Mouse (Mus musculus) bone marrow, adult 2 months (tissue): ENCODE data around the gene Kctd5. TPM values are rescaled to one million over a fixed set of nuclear protein-coding genes. Genes with fewer than 3 reads are reported as not detected.

Source experiments
- H3K27ac ChIP-seq: fragments of 200-500 bp; 2 replicates; pipeline ENCODE4 v1.5.1; 2012; ENCODE audit warnings: low read depth, mild to moderate bottlenecking, control low read depth, inconsistent platforms, low read length; ENCODE audit not compliant: control insufficient read depth, poor library complexity, insufficient read depth
- H3K4me1 ChIP-seq: fragments of 200-500 bp; 2 replicates; pipeline ENCODE4 v1.6.1; 2011; ENCODE audit warnings: low read length; ENCODE audit not compliant: control insufficient read depth, insufficient read depth
- H3K4me3 ChIP-seq: fragments of 200-500 bp; replicated peaks from 2 replicates; pipeline ENCODE3; 2011; ENCODE audit warnings: mild to moderate bottlenecking, low read depth, low read length, control low read depth; ENCODE audit not compliant: control insufficient read depth
- CTCF ChIP-seq: fragments of 200-500 bp; IDR thresholded peaks from 2 replicates; pipeline ENCODE4 v1.5.1; 2011; ENCODE audit warnings: low read length, control low read depth; ENCODE audit not compliant: control insufficient read depth, insufficient read depth
- POLR2A ChIP-seq: fragments of 200-500 bp; IDR thresholded peaks from 2 replicates; pipeline ENCODE4 v1.6.1; 2011; ENCODE audit warnings: low read depth, mild to moderate bottlenecking, control low read depth, low read length, borderline replicate concordance; ENCODE audit not compliant: control insufficient read depth
- WGBS: fragments of 180-500 bp; shearing (Covaris S2); methylation state at CpG from one replicate; pipeline ENCODE4 v1.1.7; 2018; 5-methylcytosine and 5-hydroxymethylcytosine counted together
- polyA plus RNA-seq: library from polyadenylated mRNA; stranded (reverse); fragments of >200 nt; gene quantifications from 2 replicates; pipeline ENCODE4 v1.2.4, GENCODE M21; 2011; ENCODE audit warnings: low replicate concordance; ENCODE audit not compliant: missing spikeins, insufficient read depth, insufficient read length

The Kctd5 gene
- polyA plus RNA-seq, 1 experiment = 13.6 TPM

DNA sequence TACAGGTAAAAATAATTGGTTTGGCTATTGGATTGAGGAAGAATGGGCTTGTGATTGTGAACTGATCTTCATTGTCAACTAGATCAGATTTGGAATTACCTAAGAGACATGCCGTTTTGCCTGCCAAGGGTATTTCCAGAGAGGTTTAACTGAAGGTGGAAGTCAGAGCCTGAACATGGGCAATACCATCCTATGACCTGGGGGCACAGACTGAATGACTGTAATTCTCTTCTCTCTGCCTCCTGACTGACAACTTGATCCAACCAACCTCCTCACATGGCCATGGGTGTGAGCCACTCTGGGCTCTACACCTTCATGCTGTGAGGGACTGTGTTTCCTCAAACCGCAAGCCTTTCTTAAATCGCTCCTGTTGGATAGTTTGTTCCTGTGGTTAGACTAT, 68.2 kb downstream of the Kctd5 start:
- no peak overlapping the region for H3K4me3 ChIP-seq

DNA sequence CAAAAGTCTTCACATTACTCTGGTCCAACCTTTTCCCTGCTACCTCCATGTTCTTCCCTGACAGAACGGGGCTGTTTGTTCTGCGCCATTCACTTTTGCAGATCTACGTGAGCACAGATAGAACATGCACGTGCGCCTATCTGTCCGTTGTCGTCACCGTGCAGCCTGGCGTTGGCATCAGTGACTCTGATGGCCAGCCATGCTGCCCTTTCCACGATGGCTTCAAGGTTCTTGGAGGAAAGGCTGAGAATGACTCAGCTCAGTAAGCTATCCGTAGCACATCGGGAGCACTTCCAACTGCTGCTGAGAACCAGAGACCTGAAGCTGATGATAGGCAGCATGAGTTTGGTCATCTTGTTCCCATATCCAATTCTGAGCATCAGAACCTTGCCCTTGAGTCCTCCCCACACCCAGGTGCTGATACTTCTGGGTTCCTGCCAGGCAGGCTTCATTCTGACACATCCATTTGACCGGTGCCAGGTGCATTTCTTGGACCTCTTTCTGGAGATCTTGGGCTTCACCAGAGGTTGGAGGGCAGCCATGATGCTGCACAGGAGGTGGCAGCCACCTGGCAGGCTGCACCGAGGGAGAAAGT, 69.1 kb downstream of the Kctd5 start:
- 89% methylated on average over 14 of the region's 14 CpGs for WGBS
- Histone ChIP-seq H3K4me3 (no peak overlapping the region), H3K27ac (no peak overlapping the region), H3K4me1 (no peaks in the 10 kb centered on the region)
- no peak for TF ChIP-seq CTCF
- no peak for TF ChIP-seq POLR2A

More for the DNA sequence above, 68.2 kb downstream of the Kctd5 start:
- H3K4me1 ChIP-seq = no peaks in the 10 kb centered on the region
- no peak for TF ChIP-seq POLR2A
- no peak for TF ChIP-seq CTCF
- no peak overlapping the region for H3K27ac ChIP-seq
- WGBS = 91% methylated on average over 3 of the region's 3 CpGs

DNA sequence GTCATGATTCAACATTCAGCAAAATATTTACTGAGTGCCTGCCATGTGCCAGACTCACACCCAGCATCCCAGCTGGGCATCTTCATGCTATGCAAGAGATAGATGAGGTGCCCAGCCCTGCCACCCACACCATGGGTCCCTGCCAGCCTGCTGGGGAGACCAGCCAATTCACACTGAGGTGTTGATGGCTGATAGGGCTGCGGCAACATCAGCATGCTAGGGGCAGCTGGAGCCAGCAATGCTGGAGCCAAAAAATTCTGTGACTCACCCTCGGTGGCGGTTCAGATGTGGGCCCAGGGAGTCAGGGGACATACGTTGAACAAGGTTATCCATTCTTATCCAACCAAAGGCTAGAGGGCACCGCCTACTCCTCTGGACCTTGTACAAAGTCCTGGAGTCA, 72.9 kb downstream of the Kctd5 start:
- no peak for TF ChIP-seq POLR2A
- no peak for TF ChIP-seq CTCF
- no peak overlapping the region for H3K4me3 ChIP-seq
- H3K4me1 ChIP-seq = no peaks in the 10 kb centered on the region
- WGBS = 62% methylated on average over 5 of the region's 5 CpGs
- H3K27ac ChIP-seq = no peak overlapping the region

DNA sequence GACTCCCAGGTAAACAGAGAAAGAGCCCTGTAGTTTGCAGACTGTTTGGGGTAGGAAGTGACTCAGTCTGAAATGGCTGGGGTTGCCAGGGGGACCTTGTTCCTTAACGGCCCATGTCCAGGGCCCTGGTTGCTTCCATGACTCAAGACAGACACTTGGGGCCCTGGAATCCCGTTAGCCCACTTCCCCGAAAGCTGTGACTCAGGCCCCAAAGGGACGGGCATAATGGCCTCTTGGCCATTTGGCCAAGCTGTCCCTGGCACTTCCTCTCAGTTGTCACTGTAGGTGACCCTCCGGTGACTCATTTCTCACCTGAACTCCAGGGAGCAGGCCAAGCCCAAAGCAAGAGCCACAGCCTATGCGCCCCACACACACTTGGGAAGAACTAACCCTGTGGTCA, 74.9 kb downstream of the Kctd5 start:
- Histone ChIP-seq H3K4me3 (no peak overlapping the region), H3K4me1 (no peaks in the 10 kb centered on the region), H3K27ac (no peak overlapping the region)
- no peak for TF ChIP-seq CTCF
- TF ChIP-seq POLR2A = no peak
- 41% methylated on average over 6 of the region's 6 CpGs for WGBS

DNA sequence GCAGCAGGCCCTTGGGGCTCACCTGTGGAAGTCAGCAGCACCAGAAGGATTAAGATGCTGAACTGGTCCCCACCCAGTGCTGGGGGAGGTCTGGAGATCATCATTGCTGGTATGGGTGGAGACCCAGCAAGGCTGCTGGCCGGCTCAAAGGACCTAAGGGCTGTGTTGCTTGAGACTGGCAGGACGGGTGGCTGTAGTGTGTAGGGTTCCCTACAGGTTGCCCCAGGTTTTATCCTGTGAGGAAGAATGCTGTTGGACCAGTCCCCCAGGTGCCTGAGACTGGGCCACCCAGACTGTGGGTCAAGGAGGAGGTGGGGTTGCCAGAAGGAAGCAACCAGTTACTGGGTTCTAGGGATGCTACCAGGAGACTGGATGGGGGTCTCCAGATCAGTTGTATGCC, 75.4 kb downstream of the Kctd5 start, which contains the start of gene Prss22:
Prss22 (minus strand) TSS at position 200 of the 400 bp plus-strand sequence.
- no peak within 1 kb of the TSS for H3K4me3 ChIP-seq
- 61% methylated on average over 2 of the region's 2 CpGs for WGBS
- no peak for TF ChIP-seq CTCF
- TF ChIP-seq POLR2A = no peak
- H3K27ac ChIP-seq = no peak within 1 kb of the TSS
- H3K4me1 ChIP-seq = no peaks in the 10 kb centered on the region

Other genes starting within 250 kb of the Kctd5 start
- gene Elob, start 244.3 kb downstream of the Kctd5 start, polyA plus RNA-seq = 185 and 239 TPM in 2 replicates
- not detected in 2 replicates for gene Prss33, start 237.4 kb downstream of the Kctd5 start, polyA plus RNA-seq
- gene Prss32, start 229.6 kb downstream of the Kctd5 start, polyA plus RNA-seq = not detected in 2 replicates
- not detected in 2 replicates for gene Prss41, start 229.3 kb downstream of the Kctd5 start, polyA plus RNA-seq
- not detected in 2 replicates for gene Prss21, start 205.4 kb downstream of the Kctd5 start, polyA plus RNA-seq
- not detected in 2 replicates for gene Dcpp1, start 192.6 kb downstream of the Kctd5 start, polyA plus RNA-seq
- not detected in 2 replicates for gene Dcpp2, start 192.6 kb downstream of the Kctd5 start, polyA plus RNA-seq
- not detected in 2 replicates for gene Dcpp3, start 156.0 kb downstream of the Kctd5 start, polyA plus RNA-seq
- not detected in 2 replicates for gene Sbp, start 131.8 kb downstream of the Kctd5 start, polyA plus RNA-seq
- not detected in 2 replicates for gene Sbpl, start 118.2 kb downstream of the Kctd5 start, polyA plus RNA-seq
- gene Prss30, start 92.9 kb downstream of the Kctd5 start, polyA plus RNA-seq = 6.8 TPM in 1 of 2 replicates, not detected in the other
- not detected in 2 replicates for gene Prss22, start 75.4 kb downstream of the Kctd5 start, polyA plus RNA-seq
- gene Prss27, start 35.3 kb downstream of the Kctd5 start, polyA plus RNA-seq = not detected in 2 replicates
- 15.7 and 18.7 TPM in 2 replicates for gene Pdpk1, start 77.4 kb upstream of the Kctd5 start, polyA plus RNA-seq
- 24.9 and 57.8 TPM in 2 replicates for gene Amdhd2, start 90.3 kb upstream of the Kctd5 start, polyA plus RNA-seq
- 159 and 256 TPM in 2 replicates for gene Atp6v0c, start 96.2 kb upstream of the Kctd5 start, polyA plus RNA-seq
- 4.2 and 10.6 TPM in 2 replicates for gene Tbc1d24, start 132.1 kb upstream of the Kctd5 start, polyA plus RNA-seq
- 0.27 and 0.37 TPM in 2 replicates for gene Ntn3, start 136.0 kb upstream of the Kctd5 start, polyA plus RNA-seq
- gene Tedc2, start 147.4 kb upstream of the Kctd5 start, polyA plus RNA-seq = 11.7 and 15.1 TPM in 2 replicates
- gene Ccnf, start 178.0 kb upstream of the Kctd5 start, polyA plus RNA-seq = 58.4 and 73.9 TPM in 2 replicates